Mouse (Mus musculus) cortical plate, adult 2 months (tissue): ENCODE measurements at regions not wholly inside any gene's neighbourhood (a gene's known extent, or its start where the extent isn't known, plus 50 kb on each side); places are given as distances from the start of the nearest gene placed in this dataset.

Source experiments
- H3K27ac ChIP-seq: fragments of 200-500 bp; 2 replicates; pipeline ENCODE4 v1.5.1; 2012; ENCODE audit warnings: low read length, control low read depth, inconsistent platforms; ENCODE audit not compliant: insufficient read depth
- H3K4me1 ChIP-seq: fragments of 200-500 bp; 2 replicates; pipeline ENCODE4 v1.6.1; 2011; ENCODE audit warnings: low read length; ENCODE audit not compliant: control insufficient read depth, insufficient read depth
- H3K4me3 ChIP-seq: fragments of 200-500 bp; 2 replicates; pipeline ENCODE4 v1.5.1; 2011; ENCODE audit warnings: mild to moderate bottlenecking, low read length, control low read depth; ENCODE audit not compliant: insufficient read depth
- CTCF ChIP-seq: fragments of 200-500 bp; IDR thresholded peaks from 2 replicates; pipeline ENCODE4 v1.5.1; 2011; ENCODE audit warnings: mild to moderate bottlenecking, control low read depth, low read length; ENCODE audit not compliant: insufficient read depth; ENCODE audit errors: extremely low read depth
- POLR2A ChIP-seq: fragments of 200-500 bp; IDR thresholded peaks from 2 replicates; pipeline ENCODE4 v1.6.1; 2011; ENCODE audit warnings: mild to moderate bottlenecking, low read length, control low read depth; ENCODE audit not compliant: insufficient read depth; ENCODE audit errors: extremely low read depth

GRCm38 (mm10) chr12:68425006-68425405 is 734.0 kb downstream of the Rps29 start:
- H3K4me1 ChIP-seq, result no peaks in the 10 kb centered on the region
- TF ChIP-seq CTCF (no peak), POLR2A (no peak)
- no peak overlapping the region for H3K27ac ChIP-seq
- H3K4me3 ChIP-seq, result no peak overlapping the region
